Mouse (Mus musculus) stomach, postnatal 0 days (tissue): ENCODE data around the gene Tm4sf1. TPM values are rescaled to one million over a fixed set of nuclear protein-coding genes. Genes with fewer than 3 reads are reported as not detected.
A peak's percentile ranks its signal among the peaks of the same experiment; 100 is the strongest.

ENCODE experiments used
- ATAC-seq: fragments of 200-750 bp; cut with Nextera tagmentation; 2 replicates; pipeline ENCODE4 v1.8.0; 2017; ENCODE audit not compliant: low FRiP score, low TSS enrichment
- DNase-seq: peaks from one replicate; pipeline ENCODE4 v3.0.0-alpha.2; 2016; ENCODE audit warnings: low spot score
- H3K27ac ChIP-seq: fragments of 300-500 bp; sonication (generic); replicated peaks from 2 replicates; pipeline ENCODE4 v1.5.1; 2014; ENCODE audit warnings: mild to moderate bottlenecking, control low read depth
- H3K27me3 ChIP-seq: fragments of 300-500 bp; sonication (generic); 2 replicates; pipeline ENCODE4 v1.6.1; 2014; ENCODE audit warnings: low read length; ENCODE audit not compliant: control insufficient read depth, insufficient read depth
- H3K36me3 ChIP-seq: fragments of 300-500 bp; sonication (generic); 2 replicates; pipeline ENCODE4 v1.6.1; 2014; ENCODE audit warnings: low read length, mixed read lengths; ENCODE audit not compliant: control insufficient read depth, insufficient read depth
- H3K4me1 ChIP-seq: fragments of 300-500 bp; sonication (generic); replicated peaks from 2 replicates; pipeline ENCODE4 v1.6.1; 2014; ENCODE audit warnings: antibody characterized with exemption; ENCODE audit not compliant: control insufficient read depth, insufficient read depth
- H3K4me2 ChIP-seq: fragments of 300-500 bp; sonication (generic); replicated peaks from 2 replicates; pipeline ENCODE4 v1.6.1; 2014; ENCODE audit warnings: low read depth, mild to moderate bottlenecking, control low read depth, moderate library complexity
- H3K4me3 ChIP-seq: fragments of 300-500 bp; sonication (generic); 2 replicates; pipeline ENCODE4 v1.5.1; 2014; ENCODE audit warnings: low read depth, low read length, control low read depth
- H3K9ac ChIP-seq: fragments of 300-500 bp; sonication (generic); 2 replicates; pipeline ENCODE4 v1.6.1; 2014; ENCODE audit warnings: mild to moderate bottlenecking, low read length, control low read depth, mixed read lengths
- H3K9me3 ChIP-seq: fragments of 300-500 bp; sonication (generic); 2 replicates; pipeline ENCODE4 v1.6.1; 2016; ENCODE audit warnings: low read length; ENCODE audit not compliant: control insufficient read depth
- CTCF ChIP-seq: IDR thresholded peaks from 2 replicates; pipeline ENCODE4 v1.5.1; 2016; ENCODE audit warnings: antibody characterized with exemption, low read depth, mild to moderate bottlenecking, moderate library complexity
- EP300 ChIP-seq: optimal IDR thresholded peaks from 2 replicates; pipeline ENCODE3; 2016; ENCODE audit warnings: antibody characterized with exemption
- WGBS: fragments of 180-500 bp; shearing (Covaris S2); extraction: QIAGEN DNeasy Blood & Tissue Kit; methylation state at CpG from one replicate; pipeline ENCODE4 v1.1.7; 2014; 5-methylcytosine and 5-hydroxymethylcytosine counted together
- polyA plus RNA-seq: library from polyadenylated mRNA; unstranded; fragments of >200 nt; fragmentation: Nextera tagmentation; extraction: Ambion mirVana; gene quantifications from 2 replicates; pipeline ENCODE4 v1.2.1, GENCODE M21; 2015

The Tm4sf1 gene
- 65.9 and 69.6 TPM in 2 replicates for polyA plus RNA-seq

DNA sequence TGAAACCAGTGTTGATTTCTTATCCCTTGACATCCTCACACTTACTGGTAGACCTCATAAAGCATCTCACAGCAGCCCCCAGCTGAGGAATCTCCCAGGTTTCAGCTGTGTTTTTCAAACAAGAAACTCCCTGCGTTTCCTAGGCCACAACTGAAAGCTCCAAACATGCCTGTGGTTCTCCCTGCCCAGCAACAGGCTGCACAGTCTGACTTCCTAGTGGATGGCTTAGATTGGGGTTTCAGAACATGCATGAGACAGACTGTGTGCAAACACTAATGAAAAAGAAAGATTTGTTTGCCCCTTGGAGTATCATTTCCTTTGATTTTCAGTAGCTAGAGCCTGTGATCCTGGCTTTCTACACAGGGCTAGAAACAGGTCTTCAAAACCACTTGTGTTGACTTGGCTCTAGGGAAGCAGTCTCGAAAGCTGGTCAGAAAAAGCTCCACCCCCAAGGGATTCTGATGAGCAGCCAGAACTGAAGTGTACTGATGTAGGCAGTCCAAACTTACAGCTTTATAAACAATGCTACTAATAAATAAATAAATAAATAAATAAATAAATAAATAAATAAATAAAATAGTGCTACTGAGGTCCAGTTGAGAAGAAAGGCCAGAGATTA, at the start of gene Tm4sf1:
Gene Tm4sf1, minus strand, starts transcription at position 68 of the 619 bp plus-strand sequence.
- no peaks in the 10 kb centered on the region for H3K4me1 ChIP-seq
- H3K27ac ChIP-seq = no peak within 1 kb of the TSS
- H3K36me3 ChIP-seq = no peaks in the 10 kb centered on the region
- no peak for ATAC-seq
- no peak within 1 kb of the TSS for H3K4me2 ChIP-seq
- WGBS = 56% methylated on average over 2 of the region's 2 CpGs
- no peaks in the 10 kb centered on the region for H3K9me3 ChIP-seq
- DNase-seq = no peak
- H3K4me3 ChIP-seq = no peak within 1 kb of the TSS
- no peak within 1 kb of the TSS for H3K9ac ChIP-seq
- no peak for TF ChIP-seq EP300
- TF ChIP-seq CTCF = no peak
- H3K27me3 ChIP-seq = no peaks in the 10 kb centered on the region

DNA sequence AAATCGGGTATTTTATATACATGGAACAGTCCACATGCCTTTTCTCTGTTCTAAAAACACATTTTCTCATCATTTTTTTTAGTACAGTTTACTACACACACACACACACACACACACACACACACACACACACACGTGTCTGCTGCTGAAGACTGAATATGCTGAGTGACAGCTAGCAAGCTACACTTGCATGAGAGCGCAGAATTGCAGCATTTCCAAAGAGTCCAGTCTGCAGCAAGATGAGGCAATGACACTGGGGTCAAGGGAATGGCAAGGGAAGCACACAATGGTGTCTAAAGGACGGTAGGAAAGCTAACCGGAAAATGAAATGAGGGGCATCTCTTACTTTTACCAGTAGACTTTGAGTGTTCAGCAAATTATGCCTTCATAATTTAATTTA, 43.0 kb upstream of the Tm4sf1 start:
- WGBS = 55% methylated on average over 5 of the region's 5 CpGs
- peak; percentile 26 for DNase-seq
- no peak overlapping the region for H3K9ac ChIP-seq

DNA sequence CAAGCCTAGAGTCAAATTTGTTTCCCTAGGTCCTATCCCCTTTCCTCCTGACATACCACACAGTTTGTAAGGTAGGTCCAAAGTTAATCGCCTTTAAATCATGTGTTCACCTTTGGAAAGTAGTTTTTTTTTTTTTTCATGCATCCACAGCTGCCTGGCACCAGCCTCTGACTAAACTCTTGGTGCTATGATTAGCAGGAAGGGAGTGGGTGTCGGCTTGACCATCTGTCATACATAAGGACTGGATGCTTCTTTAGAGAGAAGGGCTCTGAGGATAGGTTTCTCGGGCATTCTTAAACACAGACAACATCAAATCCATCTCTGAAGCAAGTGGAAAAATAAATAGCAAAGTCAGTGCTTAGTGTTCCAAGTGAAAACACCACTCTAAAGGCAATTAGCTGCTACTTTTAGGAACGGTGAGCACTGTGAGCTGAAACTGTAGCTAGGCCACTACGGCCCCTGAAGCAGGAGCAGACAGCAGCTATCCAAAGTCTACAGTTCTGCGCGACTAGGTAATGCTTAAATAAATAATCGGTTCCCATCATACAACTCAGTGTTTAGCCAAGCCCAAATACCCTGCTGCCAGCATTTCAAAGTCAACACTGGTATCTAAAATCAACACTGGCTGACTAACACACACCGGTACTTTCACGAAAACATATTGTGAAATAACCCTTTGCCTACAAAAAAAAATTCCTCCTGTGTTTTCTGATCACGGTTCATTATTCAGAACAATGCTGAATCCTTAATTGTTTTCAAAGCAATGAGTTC, 42.2 kb upstream of the Tm4sf1 start:
- TF ChIP-seq CTCF (no peak), EP300 (no peak)
- ATAC-seq (peak; percentile 99), DNase-seq (peak; percentile 63)
- Histone ChIP-seq H3K4me1 (no peaks in the 10 kb centered on the region), H3K27me3 (no peaks in the 10 kb centered on the region), H3K27ac (peak overlapping the region; percentile 69), H3K36me3 (no peaks in the 10 kb centered on the region), H3K4me3 (no peak overlapping the region), H3K4me2 (no peak overlapping the region), H3K9me3 (no peaks in the 10 kb centered on the region), H3K9ac (no peak overlapping the region)
- WGBS = 26% methylated on average over 11 of the region's 11 CpGs

More for the DNA sequence above, 43.0 kb upstream of the Tm4sf1 start:
- Histone ChIP-seq H3K36me3 (no peaks in the 10 kb centered on the region), H3K27me3 (no peaks in the 10 kb centered on the region), H3K4me1 (no peaks in the 10 kb centered on the region), H3K9me3 (no peaks in the 10 kb centered on the region), H3K4me3 (no peak overlapping the region), H3K4me2 (no peak overlapping the region), H3K27ac (peak overlapping the region; percentile 46; the same call in 1 of the 2 replicates)
- ATAC-seq = peak; percentile 39
- TF ChIP-seq CTCF (no peak), EP300 (no peak)

DNA sequence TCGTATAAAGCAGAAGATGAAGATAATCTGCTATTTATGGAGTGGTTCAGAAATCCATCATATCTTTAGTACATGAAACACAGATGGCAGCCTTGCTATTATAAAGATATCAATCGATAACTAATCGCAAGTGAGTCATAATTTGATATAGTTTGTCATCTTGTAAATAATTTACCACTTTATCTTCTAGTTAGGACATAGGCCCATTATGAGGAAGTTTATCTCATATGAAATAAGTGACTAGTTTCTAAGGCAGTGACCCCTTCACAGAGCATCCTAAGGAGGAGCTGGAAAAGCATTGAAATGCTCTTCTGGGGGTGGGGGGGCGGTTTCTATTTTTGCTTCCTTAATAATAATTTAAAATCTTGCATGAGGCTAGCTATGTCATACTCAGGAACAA, 41.2 kb upstream of the Tm4sf1 start:
- ATAC-seq = no peak
- H3K4me3 ChIP-seq = no peak overlapping the region
- no peaks in the 10 kb centered on the region for H3K9me3 ChIP-seq
- no peak for DNase-seq
- H3K27ac ChIP-seq = no peak overlapping the region
- TF ChIP-seq CTCF (no peak), EP300 (no peak)
- no peak overlapping the region for H3K9ac ChIP-seq
- no peaks in the 10 kb centered on the region for H3K36me3 ChIP-seq
- no peak overlapping the region for H3K4me2 ChIP-seq
- no peaks in the 10 kb centered on the region for H3K4me1 ChIP-seq
- 80% methylated on average over 4 of the region's 4 CpGs for WGBS
- no peaks in the 10 kb centered on the region for H3K27me3 ChIP-seq

DNA sequence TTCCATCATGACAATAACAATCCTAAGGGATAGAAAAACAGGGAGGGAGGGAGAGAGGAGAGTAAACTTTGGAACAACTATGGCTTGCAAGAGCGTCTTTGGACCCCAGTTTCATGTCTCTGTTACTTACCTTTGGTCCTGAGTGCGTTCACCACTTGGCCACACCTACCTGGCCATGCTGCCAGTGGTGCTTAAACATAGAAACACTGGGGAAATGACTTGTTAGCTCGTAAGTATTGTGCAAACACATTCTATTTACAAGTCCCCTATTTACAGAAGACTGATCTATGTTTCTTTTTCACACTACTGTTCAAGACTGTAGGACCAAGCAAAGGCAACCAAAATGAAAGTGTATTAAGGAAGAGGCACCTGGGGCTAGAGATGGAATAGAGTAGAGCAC, 39.5 kb upstream of the Tm4sf1 start:
- peak; percentile 35 for DNase-seq
- H3K27me3 ChIP-seq = no peaks in the 10 kb centered on the region
- H3K27ac ChIP-seq = no peak overlapping the region
- H3K36me3 ChIP-seq = no peaks in the 10 kb centered on the region
- WGBS = 54% methylated on average over 3 of the region's 3 CpGs
- TF ChIP-seq CTCF (no peak), EP300 (no peak)
- H3K4me1 ChIP-seq = no peaks in the 10 kb centered on the region
- ATAC-seq = no peak
- H3K4me3 ChIP-seq = no peak overlapping the region
- no peaks in the 10 kb centered on the region for H3K9me3 ChIP-seq
- H3K4me2 ChIP-seq = no peak overlapping the region
- H3K9ac ChIP-seq = no peak overlapping the region
